ENCODE assay signal across 12 mouse cellular contexts in the genomic region with DNA sequence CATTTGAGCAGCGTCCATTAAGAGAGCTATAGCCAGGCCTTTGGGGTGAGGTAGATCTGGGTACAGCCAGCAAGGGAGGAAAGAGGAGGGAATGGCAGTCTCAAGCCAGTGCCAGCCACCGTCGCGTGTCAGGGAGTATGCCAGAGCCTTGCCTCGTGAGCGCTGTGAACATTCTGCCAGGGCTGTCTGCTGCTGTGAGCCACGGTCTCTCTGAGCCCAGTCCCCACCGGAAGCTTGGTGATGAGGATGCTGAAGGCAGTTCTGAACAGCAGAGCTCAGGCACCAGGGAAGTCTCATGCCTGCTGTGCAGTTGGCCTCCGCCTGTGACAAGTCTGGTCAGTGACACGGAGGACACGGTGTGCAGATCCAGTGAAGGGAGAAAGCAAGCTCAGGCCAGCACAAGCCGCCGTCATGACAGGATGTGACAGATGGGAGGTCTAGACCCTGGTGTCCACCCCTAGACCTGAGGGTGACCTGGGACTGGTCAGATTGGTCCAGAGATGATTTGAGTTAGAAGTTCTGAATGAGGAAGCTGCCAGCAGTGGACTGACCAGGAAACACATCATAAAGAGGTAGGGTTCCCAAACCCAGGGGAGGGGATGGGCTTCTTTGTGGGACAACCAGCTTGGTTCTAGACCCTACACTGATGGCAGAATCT. TPM values are rescaled to one million over a fixed set of nuclear protein-coding genes. Genes with fewer than 3 reads are reported as not detected.
DNase-seq lines count a peak whose midpoint lies in the region; ATAC-seq lines count a peak whose summit lies in the region.
"Had no signal": no experiment of that assay in that cellular context is flagged by ENCODE, and none has a peak within 500 bp of the region (broad histone marks: within the 10 kb centered on the region; RNA-seq: fewer than 3 reads in every experiment).

No protein-coding gene starts in this region.

- peak overlapping the region; percentile 69 for H3K9ac ChIP-seq in heart, embryonic 16.5 days (ENCODE audit: low read length)
- peak overlapping the region; percentile 43; the same call in 1 of the 2 replicates for H3K9ac ChIP-seq in stomach, embryonic 14.5 days (replicated peaks; ENCODE audit: low read depth, low read length)
- no peak overlapping the region for H3K9ac ChIP-seq in hindbrain, embryonic 13.5 days
- H3K9ac ChIP-seq: hindbrain, embryonic 15.5 days; midbrain, embryonic 12.5 days had no signal

- peak overlapping the region; percentile 13 for H3K4me2 ChIP-seq in heart, embryonic 16.5 days (ENCODE audit: low read depth, low read length)
- H3K4me2 ChIP-seq in stomach, embryonic 14.5 days (replicated peaks; ENCODE audit: low read depth, low read length), result peak overlapping the region; percentile 70
- no peak overlapping the region for H3K4me2 ChIP-seq in hindbrain, embryonic 13.5 days
- H3K4me2 ChIP-seq: hindbrain, embryonic 15.5 days; midbrain, embryonic 12.5 days had no signal

- H3K36me3 ChIP-seq in heart, embryonic 16.5 days (ENCODE audit: control insufficient read depth, insufficient read depth), result no peaks in the 10 kb centered on the region
- peaks cover 8% of the 10 kb centered on the region; the same call in 1 of the 2 replicates for H3K36me3 ChIP-seq in stomach, embryonic 14.5 days (ENCODE audit: control insufficient read depth, insufficient read depth, low read length)
- H3K36me3 ChIP-seq in hindbrain, embryonic 13.5 days, result no peaks in the 10 kb centered on the region
- H3K36me3 ChIP-seq: hindbrain, embryonic 15.5 days; midbrain, embryonic 12.5 days had no signal

- DNase-seq in heart, adult 18-20 months, result peak; percentile 73 to 77
- no peak for DNase-seq in heart, adult 8-10 months (ENCODE audit: low spot score)
- peak; percentile 39 for DNase-seq in right cerebral cortex, adult 18-20 months
- no peak for DNase-seq in right cerebral cortex, postnatal 25 days
- no peak for DNase-seq in embryo, embryonic 9.5 days (ENCODE audit: extremely low spot score)
- DNase-seq: adrenal gland, postnatal 14 days had no signal

- H3K27me3 ChIP-seq in heart, embryonic 16.5 days (ENCODE audit: control insufficient read depth, insufficient read depth, low read length), result no peaks in the 10 kb centered on the region
- no peaks in the 10 kb centered on the region for H3K27me3 ChIP-seq in stomach, embryonic 14.5 days (ENCODE audit: control insufficient read depth, insufficient read depth, low read length)
- 0 out of 2 replicates have a peak, but pooled peaks cover 3% of the 10 kb centered on the region for H3K27me3 ChIP-seq in hindbrain, embryonic 13.5 days
- H3K27me3 ChIP-seq: hindbrain, embryonic 15.5 days had no signal

- ATAC-seq in heart, embryonic 16.5 days (replicated peaks; ENCODE audit: extremely low read depth, insufficient read depth, low FRiP score), result no peak
- ATAC-seq in stomach, embryonic 14.5 days (ENCODE audit: insufficient number of reproducible peaks, insufficient read depth, low FRiP score, low read depth), result no peak
- ATAC-seq in hindbrain, embryonic 13.5 days (ENCODE audit: low FRiP score), result no peak

- H3K9me3 ChIP-seq in heart, embryonic 16.5 days (replicated peaks; ENCODE audit: control insufficient read depth, low read length), result no peaks in the 10 kb centered on the region
- no peaks in the 10 kb centered on the region for H3K9me3 ChIP-seq in stomach, embryonic 14.5 days (ENCODE audit: control insufficient read depth, low read depth, low read length)
- H3K9me3 ChIP-seq in hindbrain, embryonic 13.5 days, result no peaks in the 10 kb centered on the region
- H3K9me3 ChIP-seq: hindbrain, embryonic 15.5 days; midbrain, embryonic 12.5 days had no signal

- H3K27ac ChIP-seq in heart, embryonic 16.5 days (ENCODE audit: low read length), result peak overlapping the region; percentile 64
- peak overlapping the region; percentile 97 for H3K27ac ChIP-seq in stomach, embryonic 14.5 days (ENCODE audit: low read length)
- H3K27ac ChIP-seq in hindbrain, embryonic 13.5 days, result no peak overlapping the region
- H3K27ac ChIP-seq: hindbrain, embryonic 15.5 days; midbrain, embryonic 12.5 days had no signal

- 77% methylated on average over 13 of the region's 13 CpGs for WGBS in heart, embryonic 16.5 days
- 71% methylated on average over 13 of the region's 13 CpGs for WGBS in stomach, embryonic 14.5 days
- 86% methylated on average over 13 of the region's 13 CpGs for WGBS in hindbrain, embryonic 13.5 days

- H3K4me3 ChIP-seq in heart, embryonic 16.5 days (ENCODE audit: low read length), result peak overlapping the region; percentile 35; the same call in 1 of the 2 replicates
- H3K4me3 ChIP-seq in stomach, embryonic 14.5 days (ENCODE audit: low read depth, low read length), result peak overlapping the region; percentile 38
- H3K4me3 ChIP-seq in hindbrain, embryonic 13.5 days, result no peak overlapping the region
- H3K4me3 ChIP-seq: hindbrain, embryonic 15.5 days; midbrain, embryonic 12.5 days had no signal

- peaks cover 66% of the 10 kb centered on the region for H3K4me1 ChIP-seq in heart, embryonic 16.5 days (ENCODE audit: control insufficient read depth, insufficient read depth, low read length)
- H3K4me1 ChIP-seq in stomach, embryonic 14.5 days (ENCODE audit: control insufficient read depth, insufficient read depth, low read length), result peaks cover 57% of the 10 kb centered on the region
- H3K4me1 ChIP-seq in hindbrain, embryonic 13.5 days (replicated peaks), result peaks cover 26% of the 10 kb centered on the region

RNA-seq across cellular contexts. Expression of gene Lsp1, which starts 16.3 kb away (rescaled TPM):
- total RNA-seq in heart, adult 18-20 months (2021), result 10 to 100 TPM; 24.7 to 33.1 TPM
- total RNA-seq in heart, adult 8-10 months (2022), result 10 to 100 TPM; 24.0 to 40.3 (median 31.7) TPM
- polyA plus RNA-seq in heart, embryonic 16.5 days (2015; fragmentation: Nextera tagmentation; extraction: Ambion mirVana), result 73.5 and 83.5 TPM in 2 replicates
- 194 and 211 TPM in 2 replicates for polyA plus RNA-seq in stomach, embryonic 14.5 days (2014; fragmentation: Nextera tagmentation; extraction: Ambion mirVana)
- polyA plus RNA-seq in hindbrain, embryonic 13.5 days (2015; fragmentation: Nextera tagmentation; extraction: Ambion mirVana), result 5.1 and 6.8 TPM in 2 replicates

RNA-seq across cellular contexts. Expression of gene Tnnt3, which starts 21.7 kb away (rescaled TPM):
- total RNA-seq in heart, adult 18-20 months (2021), result under 1 TPM in 1 of 2 experiments, not detected in 1; 0.67 TPM
- total RNA-seq in heart, adult 8-10 months (2022), result 10 to 100 TPM in 1 of 4 experiments, 1 to 10 TPM in 3; 7.6 to 13.6 (median 9.6) TPM
- 5.3 and 17.1 TPM in 2 replicates for polyA plus RNA-seq in heart, embryonic 16.5 days (2015; fragmentation: Nextera tagmentation; extraction: Ambion mirVana)
- polyA plus RNA-seq in stomach, embryonic 14.5 days (2014; fragmentation: Nextera tagmentation; extraction: Ambion mirVana), result 2.2 and 2.6 TPM in 2 replicates
- polyA plus RNA-seq in hindbrain, embryonic 13.5 days (2015; fragmentation: Nextera tagmentation; extraction: Ambion mirVana), result 1.1 and 2.5 TPM in 2 replicates
- total RNA-seq: left cerebral cortex, postnatal 10 days had no signal

RNA-seq across cellular contexts. Expression of gene Tnni2, which starts 35.3 kb away (rescaled TPM):
- total RNA-seq in heart, adult 18-20 months (2021), result 1 to 10 TPM; 1.8 to 2.6 TPM
- total RNA-seq in heart, adult 8-10 months (2022), result 1 to 10 TPM; 5.1 to 10.0 (median 7.8) TPM
- polyA plus RNA-seq in heart, embryonic 16.5 days (2015; fragmentation: Nextera tagmentation; extraction: Ambion mirVana), result 14.1 and 27.0 TPM in 2 replicates
- polyA plus RNA-seq in stomach, embryonic 14.5 days (2014; fragmentation: Nextera tagmentation; extraction: Ambion mirVana), result 4.6 and 5.8 TPM in 2 replicates
- polyA plus RNA-seq in hindbrain, embryonic 13.5 days (2015; fragmentation: Nextera tagmentation; extraction: Ambion mirVana), result 1.4 and 1.8 TPM in 2 replicates

RNA-seq across cellular contexts. Expression of gene Syt8, which starts 42.3 kb away (rescaled TPM):
- total RNA-seq in heart, adult 18-20 months (2021), result not detected
- under 1 TPM in 1 of 4 experiments, not detected in 3; 0.25 TPM for total RNA-seq in heart, adult 8-10 months (2022)
- polyA plus RNA-seq in heart, embryonic 16.5 days (2015; fragmentation: Nextera tagmentation; extraction: Ambion mirVana), result 0.17 and 0.32 TPM in 2 replicates
- polyA plus RNA-seq in stomach, embryonic 14.5 days (2014; fragmentation: Nextera tagmentation; extraction: Ambion mirVana), result 4.8 and 6.6 TPM in 2 replicates
- polyA plus RNA-seq in hindbrain, embryonic 13.5 days (2015; fragmentation: Nextera tagmentation; extraction: Ambion mirVana), result not detected in 2 replicates
- total RNA-seq: adrenal gland, postnatal 14 days; left cerebral cortex, postnatal 10 days had no signal
- polyA plus RNA-seq: hindbrain, embryonic 15.5 days had no signal

RNA-seq across cellular contexts. Expression of gene Mrpl23, which starts 55.6 kb away (rescaled TPM):
- total RNA-seq in heart, adult 18-20 months (2021), result 10 to 100 TPM; 12.2 to 29.0 TPM
- total RNA-seq in heart, adult 8-10 months (2022), result 10 to 100 TPM in 2 of 4 experiments, 1 to 10 TPM in 1, under 1 TPM in 1; 0.90 to 35.4 (median 16.1) TPM
- polyA plus RNA-seq in heart, embryonic 16.5 days (2015; fragmentation: Nextera tagmentation; extraction: Ambion mirVana), result 14.2 and 20.0 TPM in 2 replicates
- polyA plus RNA-seq in stomach, embryonic 14.5 days (2014; fragmentation: Nextera tagmentation; extraction: Ambion mirVana), result 32.6 and 35.6 TPM in 2 replicates
- polyA plus RNA-seq in hindbrain, embryonic 13.5 days (2015; fragmentation: Nextera tagmentation; extraction: Ambion mirVana), result 16.9 and 19.5 TPM in 2 replicates

Comparison
In these comparisons a context has a peak if more than half of its experiments do, and no peak if none do; other contexts are left out.
1. DNase-seq: peak in heart, adult 18-20 months (2 of 2) and right cerebral cortex, adult 18-20 months (single experiment); none in heart, adult 8-10 months (single experiment), right cerebral cortex, postnatal 25 days (single experiment) and embryo, embryonic 9.5 days (single experiment).